Mouse (Mus musculus) testis, postnatal 14 days (tissue): ENCODE data around the gene Hdac10.

Experiments used
- DNase-seq: peaks from one replicate; pipeline ENCODE4 v3.0.0; 2021; ENCODE audit warnings: low spot score

The Hdac10 gene

DNA sequence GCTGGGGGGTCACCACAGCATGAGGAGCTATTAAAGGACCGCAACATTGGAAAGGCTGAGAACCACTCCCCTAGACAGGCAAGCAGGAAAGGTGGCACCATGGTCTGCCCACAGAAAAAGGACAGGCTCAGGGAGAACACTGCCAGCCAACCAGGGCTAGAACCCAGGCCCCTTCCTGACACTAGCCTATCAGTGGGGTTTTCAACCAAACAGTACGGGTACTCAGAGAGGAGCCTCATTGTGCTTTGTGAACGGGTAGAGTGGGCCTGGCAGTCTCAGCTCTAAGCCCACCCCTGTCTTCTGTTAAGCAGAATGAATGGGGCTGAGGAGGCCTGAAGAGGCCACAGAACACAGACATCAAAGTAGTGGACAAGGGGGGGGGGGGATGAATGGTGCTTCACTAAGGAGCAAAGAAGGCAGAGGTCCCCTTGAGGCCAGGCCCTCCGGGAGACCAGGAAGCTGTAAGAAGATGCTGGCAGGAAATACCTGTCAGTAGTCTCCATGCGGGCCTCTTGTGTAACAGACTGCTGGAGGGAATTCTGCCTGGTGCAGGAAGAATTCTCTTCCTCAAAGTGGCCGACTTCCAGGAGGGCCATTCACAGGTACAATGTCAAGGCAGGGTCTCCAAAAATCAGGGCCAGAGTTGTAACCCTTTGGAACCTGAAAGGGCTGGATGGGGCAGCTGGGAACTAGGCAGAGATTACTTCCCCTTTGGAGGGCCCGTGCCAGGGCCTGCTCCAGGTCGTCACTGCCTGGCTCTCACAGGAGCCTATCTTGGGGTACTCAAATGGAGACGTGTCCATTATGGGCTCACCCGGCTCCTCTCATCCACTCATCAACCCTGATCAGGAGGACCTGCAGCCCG is 53.7 kb downstream of the Hdac10 start, which contains the start of gene Trabd:
Trabd (plus strand) TSS at position 512 of the 865 bp plus-strand sequence.
- no peak for DNase-seq

DNA sequence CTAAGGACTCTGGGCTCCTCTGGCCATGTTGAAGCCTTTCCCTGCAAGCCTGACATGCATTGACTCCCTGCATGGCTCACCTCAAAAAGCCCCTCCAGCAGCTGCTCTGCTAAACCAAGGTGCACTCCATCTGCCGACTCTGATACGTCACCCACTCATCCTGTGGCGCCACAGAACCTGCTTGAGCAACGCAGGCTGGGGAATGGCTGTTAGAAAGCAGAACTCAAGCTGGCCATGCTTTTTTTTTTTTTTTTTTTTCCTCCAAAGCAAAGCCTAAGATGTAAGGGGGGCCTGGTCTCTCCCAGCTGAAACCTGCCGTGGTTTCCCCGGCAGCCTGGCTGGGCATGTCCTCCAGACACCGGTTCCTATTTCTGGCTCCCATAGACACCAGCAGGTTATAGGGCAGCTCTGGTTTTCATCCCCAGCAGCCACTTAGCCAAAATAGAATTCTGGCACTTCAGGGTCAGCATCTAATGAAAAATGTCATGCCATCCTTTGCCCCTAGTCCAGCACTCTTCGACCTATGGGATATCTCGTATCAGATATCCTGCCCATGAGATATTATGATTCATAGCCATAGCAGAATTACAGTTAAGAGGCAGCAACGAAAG is 54.4 kb downstream of the Hdac10 start:
- no peak for DNase-seq
